Mouse (Mus musculus) heart, embryonic 15.5 days (tissue): ENCODE data around the gene Anks1b. TPM values are rescaled to one million over a fixed set of nuclear protein-coding genes. Genes with fewer than 3 reads are reported as not detected.
A peak's percentile ranks its signal among the peaks of the same experiment; 100 is the strongest.

Source experiments
- ATAC-seq: fragments of 200-750 bp; cut with Nextera tagmentation; replicated peaks from 2 replicates; pipeline ENCODE4 v1.8.0; 2017; ENCODE audit warnings: low read depth, moderate TSS enrichment; ENCODE audit not compliant: insufficient number of reproducible peaks, insufficient read depth, low FRiP score
- H3K27ac ChIP-seq: fragments of 300-500 bp; sonication (generic); 2 replicates; pipeline ENCODE4 v1.5.1; 2015; ENCODE audit warnings: mild to moderate bottlenecking, inconsistent platforms
- H3K27me3 ChIP-seq: fragments of 300-500 bp; sonication (generic); 2 replicates; pipeline ENCODE4 v1.6.1; 2015; ENCODE audit warnings: inconsistent platforms
- H3K36me3 ChIP-seq: fragments of 300-500 bp; sonication (generic); 2 replicates; pipeline ENCODE4 v1.6.1; 2015; ENCODE audit warnings: mild to moderate bottlenecking, inconsistent platforms
- H3K4me1 ChIP-seq: fragments of 300-500 bp; sonication (generic); replicated peaks from 2 replicates; pipeline ENCODE4 v1.6.1; 2015; ENCODE audit warnings: inconsistent platforms
- H3K4me2 ChIP-seq: fragments of 300-500 bp; sonication (generic); 2 replicates; pipeline ENCODE4 v1.6.1; 2015; ENCODE audit warnings: inconsistent platforms, mild to moderate bottlenecking, moderate library complexity
- H3K4me3 ChIP-seq: fragments of 300-500 bp; sonication (generic); 2 replicates; pipeline ENCODE4 v1.5.1; 2015; ENCODE audit warnings: mild to moderate bottlenecking, inconsistent platforms
- H3K9ac ChIP-seq: fragments of 300-500 bp; sonication (generic); 2 replicates; pipeline ENCODE4 v1.6.1; 2015; ENCODE audit warnings: mild to moderate bottlenecking, inconsistent platforms
- H3K9me3 ChIP-seq: fragments of 300-500 bp; sonication (generic); replicated peaks from 2 replicates; pipeline ENCODE4 v1.6.1; 2016; ENCODE audit warnings: inconsistent platforms
- WGBS: fragments of 180-500 bp; shearing (Covaris S2); methylation state at CpG from one replicate; pipeline ENCODE4 v1.1.7; 2015; ENCODE audit warnings: mixed read lengths; 5-methylcytosine and 5-hydroxymethylcytosine counted together
- polyA plus RNA-seq: library from polyadenylated mRNA; unstranded; fragments of >200 nt; fragmentation: Nextera tagmentation; extraction: Ambion mirVana; gene quantifications from 2 replicates; pipeline ENCODE4 v1.2.1, GENCODE M21; 2015

The Anks1b gene
- polyA plus RNA-seq, 1 experiment from 2014 or later, result 0.79 TPM

- no peak overlapping the region for H3K9ac ChIP-seq
- ATAC-seq, result no peak
- no peaks in the 10 kb centered on the region for H3K4me1 ChIP-seq
- H3K27me3 ChIP-seq, result no peaks in the 10 kb centered on the region
- no peaks in the 10 kb centered on the region for H3K9me3 ChIP-seq
- H3K27ac ChIP-seq, result no peak overlapping the region
- no peaks in the 10 kb centered on the region for H3K36me3 ChIP-seq
- H3K4me3 ChIP-seq, result no peak overlapping the region
- H3K4me2 ChIP-seq, result no peak overlapping the region
Observed at GRCm38 (mm10) chr10:90904185-90904584, 1030.9 kb downstream of the Anks1b start.

GRCm38 (mm10) chr10:90907381-90907780 is 1034.1 kb downstream of the Anks1b start:
- WGBS, result 69% methylated on average over 8 of the region's 8 CpGs
- Histone ChIP-seq H3K4me3 (no peak overlapping the region), H3K4me2 (no peak overlapping the region), H3K9me3 (no peaks in the 10 kb centered on the region), H3K4me1 (no peaks in the 10 kb centered on the region), H3K27me3 (no peaks in the 10 kb centered on the region), H3K27ac (no peak overlapping the region), H3K9ac (no peak overlapping the region), H3K36me3 (no peaks in the 10 kb centered on the region)
- ATAC-seq, result no peak

- WGBS, result 81% methylated on average over 7 of the region's 7 CpGs
- H3K27ac ChIP-seq, result no peak overlapping the region
- H3K4me2 ChIP-seq, result no peak overlapping the region
- H3K9me3 ChIP-seq, result no peaks in the 10 kb centered on the region
- ATAC-seq, result no peak
- no peak overlapping the region for H3K4me3 ChIP-seq
- H3K36me3 ChIP-seq, result no peaks in the 10 kb centered on the region
- no peaks in the 10 kb centered on the region for H3K4me1 ChIP-seq
- H3K27me3 ChIP-seq, result no peaks in the 10 kb centered on the region
- H3K9ac ChIP-seq, result no peak overlapping the region
Observed at GRCm38 (mm10) chr10:90923476-90923875, 1050.2 kb downstream of the Anks1b start.

- H3K4me3 ChIP-seq, result no peak overlapping the region
- no peaks in the 10 kb centered on the region for H3K9me3 ChIP-seq
- no peak overlapping the region for H3K27ac ChIP-seq
- no peak overlapping the region for H3K4me2 ChIP-seq
- no peak overlapping the region for H3K9ac ChIP-seq
- 55% methylated on average over 5 of the region's 5 CpGs for WGBS
- no peaks in the 10 kb centered on the region for H3K27me3 ChIP-seq
- H3K4me1 ChIP-seq, result peaks cover 6% of the 10 kb centered on the region; the same call in 1 of the 2 replicates
- no peaks in the 10 kb centered on the region for H3K36me3 ChIP-seq
- no peak for ATAC-seq
Observed at GRCm38 (mm10) chr10:90933088-90933487, 1059.8 kb downstream of the Anks1b start.

- no peak overlapping the region for H3K9ac ChIP-seq
- H3K4me2 ChIP-seq, result no peak overlapping the region
- peaks cover 6% of the 10 kb centered on the region; the same call in 1 of the 2 replicates for H3K4me1 ChIP-seq
- H3K36me3 ChIP-seq, result no peaks in the 10 kb centered on the region
- H3K4me3 ChIP-seq, result no peak overlapping the region
- H3K27ac ChIP-seq, result no peak overlapping the region
- H3K9me3 ChIP-seq, result no peaks in the 10 kb centered on the region
- H3K27me3 ChIP-seq, result no peaks in the 10 kb centered on the region
- ATAC-seq, result no peak
- WGBS, result 31% methylated on average over 13 of the region's 13 CpGs
Observed at GRCm38 (mm10) chr10:90934678-90935077, 1061.4 kb downstream of the Anks1b start.

GRCm38 (mm10) chr10:90937721-90938460 is 1064.6 kb downstream of the Anks1b start:
- Histone ChIP-seq H3K4me2 (no peak overlapping the region), H3K9me3 (no peaks in the 10 kb centered on the region), H3K9ac (no peak overlapping the region), H3K27me3 (no peaks in the 10 kb centered on the region), H3K4me3 (no peak overlapping the region), H3K4me1 (peaks cover 6% of the 10 kb centered on the region; the same call in 1 of the 2 replicates), H3K36me3 (no peaks in the 10 kb centered on the region), H3K27ac (no peak overlapping the region)
- no peak for ATAC-seq
- 71% methylated on average over 5 of the region's 5 CpGs for WGBS

- Histone ChIP-seq H3K9me3 (no peaks in the 10 kb centered on the region), H3K36me3 (no peaks in the 10 kb centered on the region), H3K4me1 (no peaks in the 10 kb centered on the region), H3K27ac (no peak overlapping the region), H3K4me2 (no peak overlapping the region), H3K4me3 (no peak overlapping the region), H3K27me3 (no peaks in the 10 kb centered on the region), H3K9ac (no peak overlapping the region)
- ATAC-seq, result no peak
- 75% methylated on average over 15 of the region's 15 CpGs for WGBS
Observed at GRCm38 (mm10) chr10:90940521-90941520, 1067.5 kb downstream of the Anks1b start.

GRCm38 (mm10) chr10:90942001-90942700 is 1068.8 kb downstream of the Anks1b start:
- H3K9ac ChIP-seq, result no peak overlapping the region
- H3K27ac ChIP-seq, result no peak overlapping the region
- no peak overlapping the region for H3K4me3 ChIP-seq
- H3K36me3 ChIP-seq, result no peaks in the 10 kb centered on the region
- no peaks in the 10 kb centered on the region for H3K27me3 ChIP-seq
- no peaks in the 10 kb centered on the region for H3K9me3 ChIP-seq
- H3K4me2 ChIP-seq, result no peak overlapping the region
- H3K4me1 ChIP-seq, result no peaks in the 10 kb centered on the region
- ATAC-seq, result no peak
- 74% methylated on average over 14 of the region's 14 CpGs for WGBS

- no peak for ATAC-seq
- H3K36me3 ChIP-seq, result no peaks in the 10 kb centered on the region
- no peaks in the 10 kb centered on the region for H3K9me3 ChIP-seq
- no peak overlapping the region for H3K27ac ChIP-seq
- H3K4me2 ChIP-seq, result no peak overlapping the region
- WGBS, result 88% methylated on average over 6 of the region's 6 CpGs
- no peak overlapping the region for H3K9ac ChIP-seq
- no peaks in the 10 kb centered on the region for H3K27me3 ChIP-seq
- H3K4me3 ChIP-seq, result no peak overlapping the region
- H3K4me1 ChIP-seq, result no peaks in the 10 kb centered on the region
Observed at GRCm38 (mm10) chr10:90947043-90947442, 1073.7 kb downstream of the Anks1b start.

- ATAC-seq, result 0 out of 2 replicates have a peak, but pooled peaks have one; percentile 22
- H3K27ac ChIP-seq, result no peak overlapping the region
- no peak overlapping the region for H3K4me2 ChIP-seq
- H3K9ac ChIP-seq, result no peak overlapping the region
- no peaks in the 10 kb centered on the region for H3K9me3 ChIP-seq
- no peaks in the 10 kb centered on the region for H3K4me1 ChIP-seq
- H3K36me3 ChIP-seq, result no peaks in the 10 kb centered on the region
- WGBS, result 86% methylated on average over 18 of the region's 18 CpGs
- no peaks in the 10 kb centered on the region for H3K27me3 ChIP-seq
- H3K4me3 ChIP-seq, result no peak overlapping the region
Observed at GRCm38 (mm10) chr10:90947608-90948373, 1074.5 kb downstream of the Anks1b start.
